Mouse (Mus musculus) midbrain, embryonic 11.5 days (tissue): ENCODE measurements around the gene Mbtps1. TPM values are rescaled to one million over a fixed set of nuclear protein-coding genes. Genes with fewer than 3 reads are reported as not detected.

Experiments
- ATAC-seq: fragments of 200-750 bp; cut with Nextera tagmentation; 2 replicates; pipeline ENCODE4 v1.8.0; 2017; ENCODE audit warnings: moderate TSS enrichment, moderate library complexity; ENCODE audit not compliant: low FRiP score
- DNase-seq: peaks from one replicate; pipeline ENCODE4 v3.0.0; 2015; ENCODE audit warnings: low spot score; ENCODE audit errors: missing footprints
- H3K27ac ChIP-seq: fragments of 300-500 bp; sonication (generic); 2 replicates; pipeline ENCODE4 v1.5.1; 2014; ENCODE audit warnings: low read depth, low read length
- H3K27me3 ChIP-seq: fragments of 300-500 bp; sonication (generic); 2 replicates; pipeline ENCODE4 v1.6.1; 2014; ENCODE audit warnings: mild to moderate bottlenecking, low read length, moderate library complexity, mixed read lengths; ENCODE audit not compliant: control insufficient read depth, insufficient read depth
- H3K36me3 ChIP-seq: fragments of 300-500 bp; sonication (generic); 2 replicates; pipeline ENCODE4 v1.6.1; 2014; ENCODE audit warnings: mild to moderate bottlenecking, low read length, moderate library complexity, mixed read lengths; ENCODE audit not compliant: control insufficient read depth, insufficient read depth
- H3K4me1 ChIP-seq: fragments of 300-500 bp; sonication (generic); 2 replicates; pipeline ENCODE4 v1.6.1; 2014; ENCODE audit warnings: low read length; ENCODE audit not compliant: control insufficient read depth, insufficient read depth
- H3K4me2 ChIP-seq: fragments of 300-500 bp; sonication (generic); 2 replicates; pipeline ENCODE4 v1.6.1; 2014; ENCODE audit warnings: mild to moderate bottlenecking, moderate library complexity
- H3K4me3 ChIP-seq: fragments of 300-500 bp; sonication (generic); 2 replicates; pipeline ENCODE4 v1.5.1; 2014; ENCODE audit warnings: low read depth, low read length
- H3K9ac ChIP-seq: fragments of 300-500 bp; sonication (generic); 2 replicates; pipeline ENCODE4 v1.6.1; 2014; ENCODE audit warnings: low read length
- H3K9me3 ChIP-seq: fragments of 300-500 bp; sonication (generic); 2 replicates; pipeline ENCODE4 v1.6.1; 2016; ENCODE audit warnings: low read length; ENCODE audit not compliant: control insufficient read depth
- WGBS: fragments of 180-500 bp; shearing (Covaris S2); extraction: QIAGEN DNeasy Blood & Tissue Kit; methylation state at CpG from one replicate; pipeline ENCODE4 v1.1.7; 2014; 5-methylcytosine and 5-hydroxymethylcytosine counted together
- polyA plus RNA-seq: library from polyadenylated mRNA; unstranded; fragments of >200 nt; fragmentation: Nextera tagmentation; extraction: Ambion mirVana; gene quantifications from 2 replicates; pipeline ENCODE4 v1.2.1, GENCODE M21; 2014

Mbtps1 gene
- polyA plus RNA-seq, 1 experiment from 2014 or later = 83.3 TPM

- H3K9ac ChIP-seq = no peak overlapping the region
- no peaks in the 10 kb centered on the region for H3K9me3 ChIP-seq
- H3K4me2 ChIP-seq = no peak overlapping the region
- ATAC-seq = no peak
- no peak for DNase-seq
- H3K27me3 ChIP-seq = no peaks in the 10 kb centered on the region
- 80% methylated on average over 7 of the region's 7 CpGs for WGBS
- H3K4me1 ChIP-seq = no peaks in the 10 kb centered on the region
- H3K4me3 ChIP-seq = no peak overlapping the region
- 0 out of 2 replicates have a peak, but pooled peaks cover 3% of the 10 kb centered on the region for H3K36me3 ChIP-seq
- no peak overlapping the region for H3K27ac ChIP-seq
Observed at GRCm38 (mm10) chr8:119548560-119549113, 9.9 kb downstream of the Mbtps1 start.

- peaks cover 6% of the 10 kb centered on the region; the same call in 1 of the 2 replicates for H3K36me3 ChIP-seq
- no peak overlapping the region for H3K4me2 ChIP-seq
- no peaks in the 10 kb centered on the region for H3K27me3 ChIP-seq
- H3K4me1 ChIP-seq = no peaks in the 10 kb centered on the region
- H3K4me3 ChIP-seq = no peak overlapping the region
- ATAC-seq (no peak), DNase-seq (no peak)
- no peak overlapping the region for H3K27ac ChIP-seq
- no peaks in the 10 kb centered on the region for H3K9me3 ChIP-seq
- H3K9ac ChIP-seq = no peak overlapping the region
- WGBS = 89% methylated on average over 18 of the region's 18 CpGs
Observed at GRCm38 (mm10) chr8:119547019-119547691, 11.4 kb downstream of the Mbtps1 start.

- ATAC-seq (no peak), DNase-seq (no peak)
- H3K27me3 ChIP-seq = no peaks in the 10 kb centered on the region
- H3K9ac ChIP-seq = no peak overlapping the region
- H3K4me1 ChIP-seq = no peaks in the 10 kb centered on the region
- H3K27ac ChIP-seq = no peak overlapping the region
- WGBS = 95% methylated on average over 6 of the region's 6 CpGs
- H3K4me2 ChIP-seq = no peak overlapping the region
- H3K9me3 ChIP-seq = no peaks in the 10 kb centered on the region
- H3K4me3 ChIP-seq = no peak overlapping the region
- H3K36me3 ChIP-seq = peaks cover 12% of the 10 kb centered on the region; the same call in 1 of the 2 replicates
Observed at GRCm38 (mm10) chr8:119545791-119546190, 12.7 kb downstream of the Mbtps1 start.

GRCm38 (mm10) chr8:119545180-119545579 is 13.4 kb downstream of the Mbtps1 start:
- Histone ChIP-seq H3K27me3 (no peaks in the 10 kb centered on the region), H3K4me1 (no peaks in the 10 kb centered on the region), H3K9ac (no peak overlapping the region), H3K4me3 (no peak overlapping the region), H3K9me3 (no peaks in the 10 kb centered on the region), H3K27ac (no peak overlapping the region), H3K36me3 (peaks cover 14% of the 10 kb centered on the region; the same call in 1 of the 2 replicates), H3K4me2 (no peak overlapping the region)
- WGBS = 84% methylated on average over 6 of the region's 6 CpGs
- ATAC-seq = no peak
- DNase-seq = no peak

DNA sequence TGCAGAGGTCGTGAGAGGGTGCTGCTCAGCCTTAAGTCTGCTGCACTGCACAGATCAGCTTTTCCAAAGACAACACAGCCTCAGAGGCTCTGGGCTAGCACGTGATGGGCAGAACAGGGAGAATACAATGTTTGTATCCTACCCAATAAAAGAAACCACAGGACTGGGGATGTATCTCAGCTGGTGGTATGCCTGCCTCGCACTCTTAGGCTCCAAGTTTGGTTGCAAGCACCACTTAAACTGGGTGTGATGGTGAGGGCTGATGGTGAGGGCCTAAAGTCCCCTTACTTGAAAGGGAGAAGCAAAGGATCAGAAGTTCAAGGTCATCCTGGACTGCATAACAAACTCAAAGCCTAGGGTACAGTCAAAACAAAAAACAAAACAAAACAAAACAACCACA is 13.9 kb downstream of the Mbtps1 start:
- ATAC-seq = no peak
- Histone ChIP-seq H3K9ac (no peak overlapping the region), H3K36me3 (peaks cover 16% of the 10 kb centered on the region; the same call in 1 of the 2 replicates), H3K27me3 (no peaks in the 10 kb centered on the region), H3K4me2 (no peak overlapping the region), H3K4me1 (no peaks in the 10 kb centered on the region), H3K9me3 (no peaks in the 10 kb centered on the region), H3K4me3 (no peak overlapping the region), H3K27ac (no peak overlapping the region)
- DNase-seq = no peak
- 86% methylated on average over 3 of the region's 3 CpGs for WGBS

DNA sequence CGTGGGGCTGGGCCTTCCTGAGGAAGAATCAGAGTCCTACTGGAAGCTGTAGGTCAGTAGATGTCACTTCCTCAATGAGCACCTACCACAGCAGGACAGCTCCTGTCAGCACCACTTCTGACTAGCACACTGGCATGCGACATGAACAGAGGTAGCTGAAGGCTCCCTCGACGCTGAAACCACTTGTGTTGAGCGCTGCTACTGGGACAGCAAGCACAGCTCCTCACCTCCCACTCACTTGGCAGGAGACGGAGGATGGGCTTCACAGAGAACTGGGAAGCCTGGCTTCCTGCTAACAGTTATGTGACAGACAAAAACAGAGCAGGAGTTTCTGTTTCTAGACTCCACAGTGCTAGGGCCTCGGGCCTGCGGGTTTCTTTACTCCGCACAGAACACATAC is 26.6 kb downstream of the Mbtps1 start:
- H3K27me3 ChIP-seq = no peaks in the 10 kb centered on the region
- no peak overlapping the region for H3K4me2 ChIP-seq
- H3K36me3 ChIP-seq = peaks cover 26% of the 10 kb centered on the region
- peaks cover 4% of the 10 kb centered on the region for H3K4me1 ChIP-seq
- 94% methylated on average over 9 of the region's 9 CpGs for WGBS
- H3K4me3 ChIP-seq = no peak overlapping the region
- DNase-seq (no peak), ATAC-seq (no peak)
- no peaks in the 10 kb centered on the region for H3K9me3 ChIP-seq
- no peak overlapping the region for H3K9ac ChIP-seq
- H3K27ac ChIP-seq = no peak overlapping the region

GRCm38 (mm10) chr8:119531397-119531796 is 27.1 kb downstream of the Mbtps1 start:
- no peak overlapping the region for H3K4me2 ChIP-seq
- H3K9me3 ChIP-seq = no peaks in the 10 kb centered on the region
- 90% methylated on average over 3 of the region's 3 CpGs for WGBS
- H3K36me3 ChIP-seq = peaks cover 26% of the 10 kb centered on the region
- no peak overlapping the region for H3K9ac ChIP-seq
- no peak for ATAC-seq
- H3K4me1 ChIP-seq = peaks cover 4% of the 10 kb centered on the region
- H3K27me3 ChIP-seq = no peaks in the 10 kb centered on the region
- DNase-seq = no peak
- no peak overlapping the region for H3K27ac ChIP-seq
- no peak overlapping the region for H3K4me3 ChIP-seq

DNA sequence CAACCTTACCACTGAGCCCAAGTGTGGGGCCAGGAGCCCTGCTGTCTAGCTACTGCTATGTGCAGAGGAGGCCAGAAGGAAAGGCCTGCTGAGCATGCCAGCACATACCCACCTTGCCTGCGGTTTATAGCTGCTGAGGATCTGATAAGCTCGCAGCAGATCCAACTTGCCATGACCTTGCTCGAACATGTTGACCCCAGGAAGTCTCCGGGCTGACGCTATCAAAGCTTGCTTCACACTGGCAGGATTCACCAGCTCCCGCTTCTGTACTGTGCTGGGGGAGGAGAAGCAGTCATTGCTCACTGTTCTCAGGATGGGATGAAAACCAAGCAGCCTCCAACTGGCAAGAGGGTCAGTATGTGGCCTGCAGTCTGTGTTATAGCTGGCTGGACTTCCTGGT is 27.6 kb downstream of the Mbtps1 start:
- WGBS = 83% methylated on average over 6 of the region's 6 CpGs
- no peak overlapping the region for H3K27ac ChIP-seq
- no peaks in the 10 kb centered on the region for H3K9me3 ChIP-seq
- H3K4me2 ChIP-seq = no peak overlapping the region
- peaks cover 26% of the 10 kb centered on the region for H3K36me3 ChIP-seq
- H3K4me1 ChIP-seq = peaks cover 4% of the 10 kb centered on the region
- no peak overlapping the region for H3K4me3 ChIP-seq
- H3K27me3 ChIP-seq = no peaks in the 10 kb centered on the region
- DNase-seq (no peak), ATAC-seq (no peak)
- H3K9ac ChIP-seq = no peak overlapping the region

- Histone ChIP-seq H3K27ac (no peak overlapping the region), H3K4me3 (no peak overlapping the region), H3K27me3 (no peaks in the 10 kb centered on the region), H3K36me3 (peaks cover 30% of the 10 kb centered on the region), H3K9me3 (no peaks in the 10 kb centered on the region), H3K9ac (no peak overlapping the region), H3K4me2 (no peak overlapping the region), H3K4me1 (no peaks in the 10 kb centered on the region; the same call in none of the 2 replicates)
- ATAC-seq = no peak
- no peak for DNase-seq
- WGBS = 92% methylated on average over 7 of the region's 7 CpGs
Observed at GRCm38 (mm10) chr8:119528762-119529161, 29.8 kb downstream of the Mbtps1 start.
